Mouse (Mus musculus): ENCODE results near the gene Setdb2.

DNA sequence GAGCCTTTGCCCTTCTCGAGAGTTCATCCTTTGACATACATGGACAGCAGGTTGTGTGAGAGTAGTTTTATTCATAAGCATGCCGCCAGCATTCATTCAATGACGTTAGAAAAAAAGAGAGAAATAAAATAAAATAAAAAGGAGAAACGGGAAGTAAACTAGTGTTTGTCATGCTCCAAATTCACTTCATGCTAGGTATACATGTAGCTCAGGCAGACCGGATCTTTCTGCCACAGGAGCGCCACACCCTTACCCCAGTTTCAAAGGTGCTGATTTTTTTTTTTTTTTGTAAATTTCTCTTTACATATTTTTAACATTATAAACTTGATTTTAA lies 755 bp upstream of the Setdb2 start:
- TF ChIP-seq EP300 (IDR thresholded peaks at IDR 0.05) = no peak
- TF ChIP-seq CTCF (IDR thresholded peaks at IDR 0.05) = no peak
